Mouse (Mus musculus): ENCODE results near the gene Csf3. TPM values are rescaled to one million over a fixed set of nuclear protein-coding genes. Genes with fewer than 3 reads are reported as not detected.

Gene Csf3
- polyA plus RNA-seq, 1 experiment from 2014 or later = 0.11 TPM

- Histone ChIP-seq H3K4me1 (replicated peaks; ENCODE audit: control insufficient read depth, insufficient read depth) (no peaks in the 10 kb centered on the region), H3K36me3 (ENCODE audit: control insufficient read depth, insufficient read depth, low read length) (peaks cover 9% of the 10 kb centered on the region; the same call in 1 of the 2 replicates), H3K9ac (ENCODE audit: low read length) (no peak overlapping the region), H3K9me3 (ENCODE audit: control insufficient read depth, low read length) (no peaks in the 10 kb centered on the region), H3K27me3 (ENCODE audit: control insufficient read depth, insufficient read depth, low read length) (no peaks in the 10 kb centered on the region), H3K27ac (replicated peaks) (no peak overlapping the region), H3K4me2 (replicated peaks; ENCODE audit: low read depth) (no peak overlapping the region), H3K4me3 (ENCODE audit: low read depth, low read length) (no peak overlapping the region)
- DNase-seq (ENCODE audit: low spot score) (no peak), ATAC-seq (ENCODE audit: low FRiP score, low TSS enrichment) (no peak)
- 93% methylated on average over 15 of the region's 15 CpGs for WGBS
- no peak for TF ChIP-seq CTCF (IDR thresholded peaks at IDR 0.05; ENCODE audit: low read depth)
- TF ChIP-seq EP300 (optimal IDR thresholded peaks at IDR 0.05) = no peak
These were observed 25.0 kb downstream of the Csf3 start for GRCm38 (mm10) chr11:98725926-98726506.

- Histone ChIP-seq H3K9ac (ENCODE audit: low read length) (peak within 1 kb of the TSS; percentile 59), H3K4me1 (replicated peaks; ENCODE audit: control insufficient read depth, insufficient read depth) (no peaks in the 10 kb centered on the region), H3K9me3 (ENCODE audit: control insufficient read depth, low read length) (no peaks in the 10 kb centered on the region), H3K36me3 (ENCODE audit: control insufficient read depth, insufficient read depth, low read length) (peaks cover 9% of the 10 kb centered on the region; the same call in 1 of the 2 replicates), H3K4me2 (replicated peaks; ENCODE audit: low read depth) (peak within 1 kb of the TSS; percentile 71), H3K27ac (replicated peaks) (peak within 1 kb of the TSS; percentile 63; the same call in 1 of the 2 replicates), H3K4me3 (ENCODE audit: low read depth, low read length) (peak within 1 kb of the TSS; percentile 73), H3K27me3 (ENCODE audit: control insufficient read depth, insufficient read depth, low read length) (no peaks in the 10 kb centered on the region)
- ATAC-seq (ENCODE audit: low FRiP score, low TSS enrichment) (peak; percentile 93), DNase-seq (ENCODE audit: low spot score) (peak; percentile 83)
- TF ChIP-seq CTCF (IDR thresholded peaks at IDR 0.05; ENCODE audit: low read depth) = no peak
- TF ChIP-seq EP300 (optimal IDR thresholded peaks at IDR 0.05) = no peak
- under 1% methylated on average over 16 of the region's 16 CpGs for WGBS
These were observed 28.1 kb downstream of the Csf3 start, which contains the start of gene Med24 for GRCm38 (mm10) chr11:98729119-98729588. Med24 (minus strand) TSS chr11:98729435.

GRCm38 (mm10) chr11:98730727-98731126 lies 29.7 kb downstream of the Csf3 start:
- no peak for ATAC-seq (ENCODE audit: low FRiP score, low TSS enrichment)
- Histone ChIP-seq H3K4me2 (replicated peaks; ENCODE audit: low read depth) (no peak overlapping the region), H3K36me3 (ENCODE audit: control insufficient read depth, insufficient read depth, low read length) (peaks cover 8% of the 10 kb centered on the region; the same call in 1 of the 2 replicates), H3K9me3 (ENCODE audit: control insufficient read depth, low read length) (no peaks in the 10 kb centered on the region), H3K4me1 (replicated peaks; ENCODE audit: control insufficient read depth, insufficient read depth) (no peaks in the 10 kb centered on the region), H3K9ac (ENCODE audit: low read length) (no peak overlapping the region), H3K4me3 (ENCODE audit: low read depth, low read length) (no peak overlapping the region), H3K27ac (replicated peaks) (no peak overlapping the region; the same call in 1 of the 2 replicates), H3K27me3 (ENCODE audit: control insufficient read depth, insufficient read depth, low read length) (no peaks in the 10 kb centered on the region)
- TF ChIP-seq EP300 (optimal IDR thresholded peaks at IDR 0.05) (no peak), CTCF (IDR thresholded peaks at IDR 0.05; ENCODE audit: low read depth) (no peak)
- DNase-seq (ENCODE audit: low spot score) = no peak
- 42% methylated on average over 4 of the region's 4 CpGs for WGBS

- Histone ChIP-seq H3K4me3 (ENCODE audit: low read depth, low read length) (no peak overlapping the region), H3K4me2 (replicated peaks; ENCODE audit: low read depth) (no peak overlapping the region), H3K36me3 (ENCODE audit: control insufficient read depth, insufficient read depth, low read length) (peaks cover 4% of the 10 kb centered on the region; the same call in 1 of the 2 replicates), H3K9me3 (ENCODE audit: control insufficient read depth, low read length) (no peaks in the 10 kb centered on the region), H3K9ac (ENCODE audit: low read length) (no peak overlapping the region), H3K27me3 (ENCODE audit: control insufficient read depth, insufficient read depth, low read length) (no peaks in the 10 kb centered on the region), H3K4me1 (replicated peaks; ENCODE audit: control insufficient read depth, insufficient read depth) (no peaks in the 10 kb centered on the region), H3K27ac (replicated peaks) (peak overlapping the region; percentile 41; the same call in 1 of the 2 replicates)
- TF ChIP-seq EP300 (optimal IDR thresholded peaks at IDR 0.05) (no peak), CTCF (IDR thresholded peaks at IDR 0.05; ENCODE audit: low read depth) (no peak)
- WGBS = 37% methylated on average over 5 of the region's 5 CpGs
- DNase-seq (ENCODE audit: low spot score) (no peak), ATAC-seq (ENCODE audit: low FRiP score, low TSS enrichment) (no peak)
These were observed 30.1 kb downstream of the Csf3 start for GRCm38 (mm10) chr11:98731134-98731533.

- no peaks in the 10 kb centered on the region for H3K27me3 ChIP-seq (ENCODE audit: control insufficient read depth, insufficient read depth, low read length)
- H3K9ac ChIP-seq (ENCODE audit: low read length) = no peak overlapping the region
- TF ChIP-seq EP300 (optimal IDR thresholded peaks at IDR 0.05) (no peak), CTCF (IDR thresholded peaks at IDR 0.05; ENCODE audit: low read depth) (peak; percentile 39; the same call in 1 of the 2 replicates)
- no peak for DNase-seq (ENCODE audit: low spot score)
- WGBS = 74% methylated on average over 3 of the region's 3 CpGs
- no peak overlapping the region for H3K4me3 ChIP-seq (ENCODE audit: low read depth, low read length)
- no peak overlapping the region for H3K27ac ChIP-seq (replicated peaks)
- ATAC-seq (ENCODE audit: low FRiP score, low TSS enrichment) = no peak
- no peaks in the 10 kb centered on the region for H3K4me1 ChIP-seq (replicated peaks; ENCODE audit: control insufficient read depth, insufficient read depth)
- H3K9me3 ChIP-seq (ENCODE audit: control insufficient read depth, low read length) = no peaks in the 10 kb centered on the region
- H3K36me3 ChIP-seq (ENCODE audit: control insufficient read depth, insufficient read depth, low read length) = no peaks in the 10 kb centered on the region
- H3K4me2 ChIP-seq (replicated peaks; ENCODE audit: low read depth) = no peak overlapping the region
These were observed 33.0 kb downstream of the Csf3 start for GRCm38 (mm10) chr11:98734020-98734419.

GRCm38 (mm10) chr11:98735111-98735510 lies 34.0 kb downstream of the Csf3 start:
- DNase-seq (ENCODE audit: low spot score) (no peak), ATAC-seq (ENCODE audit: low FRiP score, low TSS enrichment) (no peak)
- no peak overlapping the region for H3K4me3 ChIP-seq (ENCODE audit: low read depth, low read length)
- H3K36me3 ChIP-seq (ENCODE audit: control insufficient read depth, insufficient read depth, low read length) = no peaks in the 10 kb centered on the region
- TF ChIP-seq CTCF (IDR thresholded peaks at IDR 0.05; ENCODE audit: low read depth) (no peak), EP300 (optimal IDR thresholded peaks at IDR 0.05) (no peak)
- WGBS = 88% methylated on average over 4 of the region's 4 CpGs
- no peak overlapping the region for H3K9ac ChIP-seq (ENCODE audit: low read length)
- no peak overlapping the region for H3K4me2 ChIP-seq (replicated peaks; ENCODE audit: low read depth)
- H3K4me1 ChIP-seq (replicated peaks; ENCODE audit: control insufficient read depth, insufficient read depth) = 0 out of 2 replicates have a peak, but pooled peaks cover 4% of the 10 kb centered on the region
- H3K27ac ChIP-seq (replicated peaks) = no peak overlapping the region
- H3K9me3 ChIP-seq (ENCODE audit: control insufficient read depth, low read length) = no peaks in the 10 kb centered on the region
- no peaks in the 10 kb centered on the region for H3K27me3 ChIP-seq (ENCODE audit: control insufficient read depth, insufficient read depth, low read length)

Data from stomach, postnatal 0 days (tissue).